Mouse (Mus musculus) cerebellum, adult 11-12 months (tissue): Measurements from ENCODE around the gene Lmntd2.

ENCODE experiments used
- DNase-seq: peaks from one replicate; pipeline ENCODE4 v3.0.0; 2022

The Lmntd2 gene

GRCm38 (mm10) chr7:141188733-141189132, 25.1 kb downstream of the Lmntd2 start:
- DNase-seq, result no peak

- DNase-seq, result no peak
Measured at GRCm38 (mm10) chr7:141188194-141188593, 25.7 kb downstream of the Lmntd2 start.

DNA sequence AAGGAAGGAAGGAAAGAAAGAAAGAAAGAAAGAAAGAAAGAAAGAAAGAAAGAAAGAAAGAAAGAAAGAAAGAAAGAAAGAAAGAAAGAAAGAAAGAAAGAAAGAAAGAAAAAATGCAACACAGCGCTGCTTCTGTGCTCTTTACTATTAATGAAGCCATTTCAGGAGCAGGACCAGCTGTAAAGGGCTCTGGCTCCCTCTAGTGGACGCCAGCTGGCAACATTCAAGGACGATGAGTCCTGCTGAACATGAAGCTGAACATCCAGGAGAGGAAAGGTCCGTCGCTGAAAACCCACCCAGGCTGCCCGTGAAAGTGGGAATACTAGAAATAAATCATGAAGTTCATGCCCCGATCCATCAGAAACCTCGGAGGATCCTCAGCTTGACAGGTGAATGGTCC, 37.7 kb downstream of the Lmntd2 start:
- peak; percentile 77 for DNase-seq

DNA sequence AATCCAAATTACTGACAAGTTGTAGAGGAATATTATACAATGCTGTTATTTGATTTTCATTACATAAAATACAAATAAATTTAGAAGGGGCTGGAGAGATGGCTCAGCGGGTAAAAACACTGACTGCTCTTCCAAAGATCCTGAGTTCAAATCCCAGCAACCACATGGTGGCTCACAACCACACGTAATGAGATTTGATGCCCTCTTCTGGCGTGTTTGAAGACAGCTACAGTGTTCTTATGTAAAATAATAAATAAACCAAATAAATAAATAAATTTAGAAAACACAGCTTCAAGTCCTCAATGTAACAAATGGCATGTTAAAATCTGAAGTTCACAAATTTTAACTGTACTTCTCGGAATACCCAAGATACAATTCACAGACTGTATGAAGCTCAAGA, 38.8 kb downstream of the Lmntd2 start:
- no peak for DNase-seq

DNA sequence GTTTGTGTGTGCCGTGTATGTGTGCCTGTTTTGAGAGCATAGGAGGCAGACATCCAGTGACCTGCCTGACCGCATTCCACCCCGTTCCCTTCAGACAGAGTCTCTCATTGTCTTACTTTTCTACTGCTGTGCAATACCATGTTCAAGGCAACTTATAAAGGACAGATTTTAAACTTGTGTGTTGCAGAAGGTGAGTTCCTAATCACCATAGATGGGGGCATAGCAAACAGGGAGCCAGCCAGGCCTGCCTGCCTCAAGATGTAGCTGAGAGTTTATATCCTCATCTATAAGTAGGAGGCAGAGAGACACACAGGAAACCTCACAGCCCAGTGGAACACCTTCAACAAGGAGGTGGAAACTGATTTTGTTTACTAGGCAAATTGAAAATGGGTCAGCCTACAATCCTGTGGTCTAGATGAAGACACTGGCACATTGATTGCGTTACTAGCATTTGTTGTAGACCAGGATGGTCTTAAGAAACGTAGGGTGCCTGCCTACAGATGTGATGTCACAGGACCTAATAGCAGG, 40.5 kb downstream of the Lmntd2 start:
- DNase-seq, result no peak

DNA sequence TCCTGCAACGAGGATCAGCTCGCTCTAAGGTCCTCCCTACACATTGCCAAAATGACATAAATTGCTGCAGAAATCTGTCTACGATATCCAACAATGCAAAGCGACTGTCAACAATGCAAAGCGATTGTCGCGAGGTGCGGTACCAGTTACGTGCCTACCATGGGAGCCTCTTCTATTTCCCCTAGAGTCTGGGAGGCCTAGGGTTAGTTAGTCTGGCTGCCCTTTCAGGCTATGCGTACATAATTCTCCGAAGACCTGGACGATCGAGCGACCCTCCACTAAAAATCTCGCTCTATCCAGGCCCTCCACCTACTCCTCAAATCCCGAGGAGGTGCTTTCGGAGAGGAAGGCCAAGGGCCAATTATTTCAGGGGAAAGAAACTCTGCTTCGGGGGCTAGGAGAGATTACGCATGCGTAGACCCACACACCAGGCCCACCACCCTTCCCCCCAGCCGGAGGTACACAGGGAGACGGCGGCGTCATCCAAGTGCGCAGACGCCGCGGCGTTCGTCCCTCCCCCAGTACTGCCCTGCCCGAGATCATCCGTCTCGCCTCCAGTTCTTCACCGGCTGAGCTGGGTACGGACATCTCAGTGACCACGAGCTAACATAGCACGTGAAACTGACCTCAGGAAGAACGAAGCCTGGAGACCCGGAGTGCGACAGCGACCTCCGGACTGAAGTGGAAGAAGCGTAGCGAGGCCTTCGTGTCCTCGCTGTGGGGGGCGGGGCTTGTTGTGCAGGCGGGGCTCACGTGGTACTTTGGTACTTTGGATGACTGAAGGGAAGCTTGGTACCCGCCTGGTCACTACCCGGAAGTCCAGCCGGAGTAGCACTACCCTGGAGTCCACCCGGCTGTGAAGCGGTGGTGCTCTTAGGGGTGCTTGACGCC, 41.5 kb downstream of the Lmntd2 start, which contains the start of gene Rnh1:
TSS of gene Rnh1 (minus strand) at position 742 of the 891 bp plus-strand sequence.
- peak; percentile 92 for DNase-seq

DNA sequence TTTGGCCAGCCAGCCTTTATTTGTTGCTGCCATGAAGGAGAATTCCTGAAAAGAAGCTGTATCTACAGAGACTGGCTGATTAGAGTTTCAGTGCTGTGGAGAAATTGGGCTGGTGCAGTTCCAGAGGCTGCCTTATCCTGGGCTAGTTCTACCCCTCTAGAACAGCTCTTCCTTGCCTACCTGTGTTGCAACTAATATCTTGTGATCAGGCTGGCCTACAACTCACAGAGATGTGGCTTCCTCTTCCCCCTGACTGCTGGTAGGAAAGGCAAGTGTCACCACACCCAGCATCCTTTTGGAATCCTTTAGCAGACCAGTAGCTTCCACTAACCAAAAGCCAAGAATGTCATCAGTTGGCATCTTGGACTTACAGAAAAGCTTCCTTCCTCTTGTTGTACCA, 44.0 kb downstream of the Lmntd2 start:
- no peak for DNase-seq

DNA sequence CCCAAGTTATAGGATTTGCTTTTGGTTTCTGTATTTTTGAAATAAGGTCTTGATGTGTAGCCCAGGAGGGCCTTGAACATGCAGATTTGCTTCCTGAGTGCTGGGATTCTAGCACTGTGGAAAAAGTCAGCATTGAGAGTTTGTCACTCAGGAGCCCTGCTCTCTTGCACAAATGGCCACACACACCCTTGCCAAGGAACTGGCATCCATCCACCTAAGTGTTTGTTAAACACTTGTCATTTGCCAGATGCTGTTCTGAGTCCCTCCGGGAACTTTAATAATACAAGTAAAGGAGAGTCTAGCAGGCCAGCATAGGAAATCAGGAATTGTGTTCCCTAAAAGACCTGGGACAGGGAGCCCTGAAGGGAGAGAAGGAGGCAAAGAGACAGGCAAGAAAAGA, 44.6 kb downstream of the Lmntd2 start:
- DNase-seq, result no peak

- DNase-seq, result no peak
Measured at GRCm38 (mm10) chr7:141168518-141168953, 45.3 kb downstream of the Lmntd2 start.

GRCm38 (mm10) chr7:141167901-141168517, 45.9 kb downstream of the Lmntd2 start:
- peak; percentile 48 for DNase-seq

DNA sequence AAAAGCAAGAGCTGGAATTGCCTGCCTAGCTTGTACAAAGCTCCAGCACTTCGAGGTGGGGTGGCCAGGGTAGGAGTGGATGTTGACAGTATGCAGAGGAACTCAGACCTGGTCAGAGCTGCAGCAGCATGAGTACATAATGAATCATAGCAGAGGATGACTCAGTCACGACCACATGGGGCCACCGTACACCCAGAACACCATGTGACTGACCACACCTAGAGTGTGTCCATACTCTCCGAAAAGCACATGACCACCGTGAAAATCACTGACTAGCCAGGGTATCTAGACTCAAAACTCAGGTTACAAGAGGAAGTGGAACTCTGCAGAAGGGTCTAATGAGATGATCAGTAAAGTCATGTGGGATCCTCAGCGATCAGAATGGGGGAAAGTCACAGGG, 49.0 kb downstream of the Lmntd2 start:
- no peak for DNase-seq

DNA sequence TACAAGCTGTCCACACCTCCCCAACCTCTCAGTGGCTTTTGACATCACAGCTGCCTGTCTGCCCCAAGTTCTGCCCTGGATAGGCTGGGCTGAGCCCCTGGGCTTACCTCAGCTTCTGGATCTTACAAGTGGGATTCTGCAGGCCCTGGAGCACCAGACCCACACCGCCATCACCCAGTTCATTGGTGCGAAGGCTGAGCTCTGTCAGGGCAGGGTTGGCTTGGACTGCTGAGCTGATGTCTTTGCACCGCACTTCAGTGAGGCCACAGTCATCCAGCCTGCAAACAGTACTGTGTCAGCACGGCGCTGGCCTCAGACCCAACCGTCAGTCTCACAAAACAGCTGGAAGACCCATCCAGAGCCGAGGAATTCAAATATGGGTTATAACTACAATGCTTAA, 49.5 kb downstream of the Lmntd2 start:
- no peak for DNase-seq
